Comparison of ENCODE assay signal across 9 mouse cellular contexts in the genomic region with DNA sequence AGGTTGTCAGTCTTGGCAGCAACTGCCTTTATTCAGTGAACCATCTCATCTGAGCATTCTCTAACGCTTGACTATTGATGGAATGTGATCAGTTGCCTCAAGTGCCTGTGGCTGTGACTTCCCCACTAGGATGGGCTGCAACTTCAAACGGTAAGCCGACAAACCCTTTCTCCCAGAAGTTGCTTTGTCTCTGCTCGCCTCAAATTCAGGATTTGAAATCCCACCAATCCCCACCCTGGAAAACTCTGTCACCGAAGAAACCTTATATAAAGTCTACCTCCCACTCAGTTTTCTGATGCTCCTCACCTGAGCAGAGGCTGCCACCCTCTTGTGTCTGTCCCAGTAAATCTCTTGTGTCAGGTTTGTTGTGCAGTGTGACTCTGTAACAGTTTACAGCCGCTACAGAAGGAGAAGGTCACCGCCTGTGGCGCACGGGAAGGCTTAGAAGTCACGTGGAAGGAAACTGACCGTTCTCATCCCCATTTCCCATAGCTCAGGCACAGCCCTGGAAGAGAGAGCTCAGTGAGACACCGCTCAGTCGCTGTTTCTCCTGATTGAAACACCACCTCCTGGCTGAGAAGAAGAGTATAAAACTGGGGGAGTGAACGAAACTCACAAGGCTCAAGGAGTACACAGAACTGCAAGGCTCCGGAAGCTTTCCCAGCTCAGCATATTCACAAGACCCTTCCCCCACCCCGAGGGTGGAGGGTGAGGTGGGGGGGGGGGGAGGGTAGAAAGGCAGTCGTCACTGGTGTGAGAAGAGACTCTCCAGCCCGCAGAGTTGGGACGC. TPM values are rescaled to one million over a fixed set of nuclear protein-coding genes. Genes with fewer than 3 reads are reported as not detected.
DNase-seq lines count a peak whose midpoint lies in the region; ATAC-seq lines count a peak whose summit lies in the region.
"Had no signal": no experiment of that assay in that cellular context is flagged by ENCODE, and none has a peak within 500 bp of the region (broad histone marks: within the 10 kb centered on the region; RNA-seq: fewer than 3 reads in every experiment).

No protein-coding gene starts in this region.

- H3K27me3 ChIP-seq in kidney, embryonic 14.5 days (ENCODE audit: control insufficient read depth, insufficient read depth, low read length) = no peaks in the 10 kb centered on the region
- H3K27me3 ChIP-seq in intestine, embryonic 16.5 days (replicated peaks; ENCODE audit: control insufficient read depth, insufficient read depth, low read length) = no peaks in the 10 kb centered on the region
- no peaks in the 10 kb centered on the region for H3K27me3 ChIP-seq in neural tube, embryonic 12.5 days (replicated peaks)

- no peak for DNase-seq in kidney, adult 8-10 months
- DNase-seq in embryo, embryonic 9.5 days (ENCODE audit: extremely low spot score) = peak; percentile 57
- DNase-seq in urinary bladder, postnatal 10 days (ENCODE audit: low spot score) = no peak
- DNase-seq in left cerebral cortex, postnatal 36 days (ENCODE audit: low spot score in 2 of 2) = no peak
- DNase-seq in gastrocnemius, postnatal 14 days = no peak

- H3K9ac ChIP-seq in kidney, embryonic 14.5 days (ENCODE audit: low read depth, low read length) = no peak overlapping the region; the same call in 1 of the 2 replicates
- H3K9ac ChIP-seq in intestine, embryonic 16.5 days (ENCODE audit: low read depth, low read length) = no peak overlapping the region
- H3K9ac ChIP-seq in neural tube, embryonic 12.5 days = no peak overlapping the region

- no peaks in the 10 kb centered on the region for H3K36me3 ChIP-seq in kidney, embryonic 14.5 days (ENCODE audit: control insufficient read depth, insufficient read depth, low read length)
- H3K36me3 ChIP-seq in intestine, embryonic 16.5 days (ENCODE audit: control insufficient read depth, insufficient read depth, low read length) = no peaks in the 10 kb centered on the region
- no peaks in the 10 kb centered on the region for H3K36me3 ChIP-seq in neural tube, embryonic 12.5 days

- intact Hi-C loops in left cerebral cortex, postnatal 36 days (cut with DNase I) = no loop called here
- intact Hi-C loops in gastrocnemius, postnatal 14 days (cut with DNase I; ENCODE audit: low total_unique reads) = no loop called here

- no peaks in the 10 kb centered on the region for H3K4me1 ChIP-seq in kidney, embryonic 14.5 days (ENCODE audit: control insufficient read depth, insufficient read depth, low read length)
- no peaks in the 10 kb centered on the region for H3K4me1 ChIP-seq in intestine, embryonic 16.5 days (ENCODE audit: control insufficient read depth, insufficient read depth, low read length)
- H3K4me1 ChIP-seq in neural tube, embryonic 12.5 days = 0 out of 2 replicates have a peak, but pooled peaks cover 2% of the 10 kb centered on the region

- ATAC-seq in kidney, embryonic 14.5 days (ENCODE audit: low FRiP score, low TSS enrichment) = peak; percentile 88
- no peak for ATAC-seq in intestine, embryonic 16.5 days
- no peak for ATAC-seq in neural tube, embryonic 12.5 days (ENCODE audit: low FRiP score, low read depth)

- H3K4me2 ChIP-seq in kidney, embryonic 14.5 days (replicated peaks; ENCODE audit: low read depth, low read length) = peak overlapping the region; percentile 36
- H3K4me2 ChIP-seq in intestine, embryonic 16.5 days (ENCODE audit: low read depth, low read length) = 0 out of 2 replicates have a peak overlapping the region, but pooled peaks have one; percentile 19
- H3K4me2 ChIP-seq in neural tube, embryonic 12.5 days (replicated peaks) = peak overlapping the region; percentile 46

- H3K9me3 ChIP-seq in kidney, embryonic 14.5 days (ENCODE audit: control insufficient read depth, low read length) = no peaks in the 10 kb centered on the region
- H3K9me3 ChIP-seq in intestine, embryonic 16.5 days (ENCODE audit: control insufficient read depth, low read length) = no peaks in the 10 kb centered on the region
- no peaks in the 10 kb centered on the region for H3K9me3 ChIP-seq in neural tube, embryonic 12.5 days

- 4% methylated on average over 19 of the region's 19 CpGs for WGBS in kidney, embryonic 14.5 days
- WGBS in intestine, embryonic 16.5 days = 7% methylated on average over 19 of the region's 19 CpGs
- 7% methylated on average over 19 of the region's 19 CpGs for WGBS in neural tube, embryonic 12.5 days

- H3K27ac ChIP-seq in kidney, embryonic 14.5 days (ENCODE audit: low read depth, low read length) = no peak overlapping the region
- no peak overlapping the region for H3K27ac ChIP-seq in intestine, embryonic 16.5 days (ENCODE audit: low read length)
- no peak overlapping the region for H3K27ac ChIP-seq in neural tube, embryonic 12.5 days

- H3K4me3 ChIP-seq in kidney, embryonic 14.5 days (ENCODE audit: low read length) = peak overlapping the region; percentile 13; the same call in 1 of the 2 replicates
- no peak overlapping the region for H3K4me3 ChIP-seq in intestine, embryonic 16.5 days (ENCODE audit: low read length)
- H3K4me3 ChIP-seq in neural tube, embryonic 12.5 days = no peak overlapping the region

RNA-seq across cellular contexts. Expression of a gene that starts 27.9 kb away (rescaled TPM):
- polyA plus RNA-seq in kidney, embryonic 14.5 days (2014; fragmentation: Nextera tagmentation; extraction: Ambion mirVana) = not detected in 2 replicates
- 0.09 TPM in 1 of 2 replicates, not detected in the other for polyA plus RNA-seq in intestine, embryonic 16.5 days (2015; fragmentation: Nextera tagmentation; extraction: Ambion mirVana)
- not detected in 2 replicates for polyA plus RNA-seq in neural tube, embryonic 12.5 days (2016; fragmentation: Nextera tagmentation; extraction: Ambion mirVana)
- total RNA-seq in left cerebral cortex, postnatal 36 days (2021) = not detected
- under 1 TPM in 1 of 2 experiments, not detected in 1; 0.12 TPM for total RNA-seq in gastrocnemius, postnatal 14 days (2021)

RNA-seq across cellular contexts. Expression of a gene that starts 50.5 kb away (rescaled TPM):
- polyA plus RNA-seq in kidney, embryonic 14.5 days (2014; fragmentation: Nextera tagmentation; extraction: Ambion mirVana) = not detected in 2 replicates
- polyA plus RNA-seq in intestine, embryonic 16.5 days (2015; fragmentation: Nextera tagmentation; extraction: Ambion mirVana) = 0.13 and 0.21 TPM in 2 replicates
- polyA plus RNA-seq in neural tube, embryonic 12.5 days (2016; fragmentation: Nextera tagmentation; extraction: Ambion mirVana) = 1.5 and 1.9 TPM in 2 replicates
- 1 to 10 TPM; 1.2 to 1.9 TPM for total RNA-seq in left cerebral cortex, postnatal 36 days (2021)
- 10 to 100 TPM; 79.3 to 91.5 TPM for total RNA-seq in gastrocnemius, postnatal 14 days (2021)
- total RNA-seq: MEL had no signal
